Mouse (Mus musculus) neural tube, embryonic 12.5 days (tissue): ENCODE data around the gene Fbxw11. TPM values are rescaled to one million over a fixed set of nuclear protein-coding genes. Genes with fewer than 3 reads are reported as not detected.
"Not testable (repeated sequence)": the region's sequence is repeated elsewhere in the genome, so short reads cannot be mapped to it uniquely, and the experiment has no call there.

Experiments
- ATAC-seq: fragments of 200-750 bp; cut with Nextera tagmentation; 2 replicates; pipeline ENCODE4 v1.8.0; 2017; ENCODE audit warnings: low read depth, mild to moderate bottlenecking, moderate TSS enrichment, moderate library complexity; ENCODE audit not compliant: low FRiP score
- H3K27ac ChIP-seq: fragments of 300-500 bp; sonication (generic); 2 replicates; pipeline ENCODE4 v1.5.1; 2016
- H3K27me3 ChIP-seq: fragments of 300-500 bp; sonication (generic); replicated peaks from 2 replicates; pipeline ENCODE4 v1.6.1; 2016; ENCODE audit warnings: mild to moderate bottlenecking
- H3K36me3 ChIP-seq: fragments of 300-500 bp; sonication (generic); 2 replicates; pipeline ENCODE4 v1.6.1; 2016; ENCODE audit warnings: mild to moderate bottlenecking
- H3K4me1 ChIP-seq: fragments of 300-500 bp; sonication (generic); 2 replicates; pipeline ENCODE4 v1.6.1; 2016
- H3K4me2 ChIP-seq: fragments of 300-500 bp; sonication (generic); replicated peaks from 2 replicates; pipeline ENCODE4 v1.6.1; 2016; ENCODE audit warnings: mild to moderate bottlenecking
- H3K4me3 ChIP-seq: fragments of 300-500 bp; sonication (generic); 2 replicates; pipeline ENCODE4 v1.5.1; 2016
- H3K9ac ChIP-seq: fragments of 300-500 bp; sonication (generic); 2 replicates; pipeline ENCODE4 v1.6.1; 2016; ENCODE audit warnings: mild to moderate bottlenecking
- H3K9me3 ChIP-seq: fragments of 300-500 bp; sonication (generic); 2 replicates; pipeline ENCODE4 v1.6.1; 2016; ENCODE audit warnings: mild to moderate bottlenecking
- WGBS: fragments of 180-500 bp; shearing (Covaris S2); methylation state at CpG from one replicate; pipeline ENCODE4 v1.1.7; 2016; 5-methylcytosine and 5-hydroxymethylcytosine counted together
- polyA plus RNA-seq: library from polyadenylated mRNA; unstranded; fragments of >200 nt; fragmentation: Nextera tagmentation; extraction: Ambion mirVana; gene quantifications from 2 replicates; pipeline ENCODE4 v1.2.1, GENCODE M21; 2016

The Fbxw11 gene
- polyA plus RNA-seq, 1 experiment from 2014 or later: 121 TPM

GRCm38 (mm10) chr11:32650236-32650749 is 7.8 kb downstream of the Fbxw11 start:
- no peaks in the 10 kb centered on the region for H3K36me3 ChIP-seq
- H3K9ac ChIP-seq: no peak overlapping the region
- no peak for ATAC-seq

GRCm38 (mm10) chr11:32650893-32651590 is 8.5 kb downstream of the Fbxw11 start:
- Histone ChIP-seq H3K4me2 (no peak overlapping the region), H3K27ac (no peak overlapping the region), H3K4me3 (no peak overlapping the region), H3K36me3 (no peaks in the 10 kb centered on the region), H3K27me3 (no peaks in the 10 kb centered on the region), H3K4me1 (peaks cover 4% of the 10 kb centered on the region; the same call in 1 of the 2 replicates), H3K9me3 (no peaks in the 10 kb centered on the region), H3K9ac (no peak overlapping the region)
- WGBS: 84% methylated on average over 7 of the region's 7 CpGs
- ATAC-seq: no peak

More at GRCm38 (mm10) chr11:32650236-32650749, 7.8 kb downstream of the Fbxw11 start:
- no peak overlapping the region for H3K4me3 ChIP-seq
- H3K4me1 ChIP-seq: peaks cover 4% of the 10 kb centered on the region; the same call in 1 of the 2 replicates
- H3K27ac ChIP-seq: no peak overlapping the region
- H3K9me3 ChIP-seq: no peaks in the 10 kb centered on the region
- no peak overlapping the region for H3K4me2 ChIP-seq
- no peaks in the 10 kb centered on the region for H3K27me3 ChIP-seq

- Histone ChIP-seq H3K27me3 (no peaks in the 10 kb centered on the region), H3K36me3 (no peaks in the 10 kb centered on the region), H3K27ac (no peak overlapping the region), H3K4me2 (no peak overlapping the region), H3K9ac (no peak overlapping the region), H3K4me3 (no peak overlapping the region), H3K4me1 (no peaks in the 10 kb centered on the region), H3K9me3 (no peaks in the 10 kb centered on the region)
- WGBS: 94% methylated on average over 1 of the region's 1 CpGs
- no peak for ATAC-seq
These were observed 9.2 kb downstream of the Fbxw11 start for GRCm38 (mm10) chr11:32651723-32652122.

- Histone ChIP-seq H3K9ac (no peak overlapping the region), H3K4me1 (no peaks in the 10 kb centered on the region), H3K9me3 (no peaks in the 10 kb centered on the region), H3K27ac (no peak overlapping the region), H3K4me2 (no peak overlapping the region), H3K27me3 (no peaks in the 10 kb centered on the region), H3K36me3 (no peaks in the 10 kb centered on the region), H3K4me3 (no peak overlapping the region)
- no peak for ATAC-seq
- 96% methylated on average over 1 of the region's 1 CpGs for whole genome bisulfite sequencing
These were observed 19.6 kb downstream of the Fbxw11 start for GRCm38 (mm10) chr11:32662082-32662656.

- H3K9me3 ChIP-seq: no peaks in the 10 kb centered on the region
- 96% methylated on average over 3 of the region's 3 CpGs for WGBS
- H3K27me3 ChIP-seq: no peaks in the 10 kb centered on the region
- H3K4me3 ChIP-seq: no peak overlapping the region
- H3K9ac ChIP-seq: no peak overlapping the region
- no peaks in the 10 kb centered on the region for H3K36me3 ChIP-seq
- no peaks in the 10 kb centered on the region for H3K4me1 ChIP-seq
- no peak overlapping the region for H3K4me2 ChIP-seq
- ATAC-seq: no peak
- no peak overlapping the region for H3K27ac ChIP-seq
These were observed 23.1 kb downstream of the Fbxw11 start for GRCm38 (mm10) chr11:32665639-32666038.

- Histone ChIP-seq H3K9ac (no peak overlapping the region), H3K4me3 (no peak overlapping the region)
These were observed 24.5 kb downstream of the Fbxw11 start for GRCm38 (mm10) chr11:32666983-32667382.

GRCm38 (mm10) chr11:32671480-32671879 is 29.0 kb downstream of the Fbxw11 start:
- Histone ChIP-seq H3K27ac (no peak overlapping the region), H3K4me2 (no peak overlapping the region), H3K36me3 (no peaks in the 10 kb centered on the region), H3K9ac (no peak overlapping the region), H3K4me3 (no peak overlapping the region), H3K27me3 (no peaks in the 10 kb centered on the region), H3K9me3 (no peaks in the 10 kb centered on the region), H3K4me1 (no peaks in the 10 kb centered on the region; the same call in 1 of the 2 replicates)
- WGBS: 92% methylated on average over 4 of the region's 4 CpGs
- ATAC-seq: no peak

More at GRCm38 (mm10) chr11:32666983-32667382, 24.5 kb downstream of the Fbxw11 start:
- Histone ChIP-seq H3K27ac (no peak overlapping the region), H3K27me3 (no peaks in the 10 kb centered on the region), H3K36me3 (no peaks in the 10 kb centered on the region), H3K4me2 (no peak overlapping the region), H3K9me3 (no peaks in the 10 kb centered on the region), H3K4me1 (no peaks in the 10 kb centered on the region; the same call in 1 of the 2 replicates)
- no peak for ATAC-seq

- 69% methylated on average over 3 of the region's 3 CpGs for WGBS
- H3K9ac ChIP-seq: no peak overlapping the region
- no peak overlapping the region for H3K27ac ChIP-seq
- H3K4me1 ChIP-seq: 0 out of 2 replicates have a peak, but pooled peaks cover 7% of the 10 kb centered on the region
- no peaks in the 10 kb centered on the region for H3K36me3 ChIP-seq
- no peaks in the 10 kb centered on the region for H3K9me3 ChIP-seq
- H3K4me2 ChIP-seq: no peak overlapping the region
- H3K4me3 ChIP-seq: no peak overlapping the region
- ATAC-seq: no peak
- no peaks in the 10 kb centered on the region for H3K27me3 ChIP-seq
These were observed 34.3 kb downstream of the Fbxw11 start for GRCm38 (mm10) chr11:32676777-32677176.

GRCm38 (mm10) chr11:32677811-32678210 is 35.3 kb downstream of the Fbxw11 start:
- no peaks in the 10 kb centered on the region for H3K36me3 ChIP-seq
- 0 out of 2 replicates have a peak, but pooled peaks cover 7% of the 10 kb centered on the region for H3K4me1 ChIP-seq
- no peak overlapping the region for H3K4me3 ChIP-seq
- no peaks in the 10 kb centered on the region for H3K27me3 ChIP-seq
- no peak for ATAC-seq
- no peak overlapping the region for H3K27ac ChIP-seq
- H3K9me3 ChIP-seq: no peaks in the 10 kb centered on the region
- H3K9ac ChIP-seq: no peak overlapping the region
- WGBS: 89% methylated on average over 1 of the region's 1 CpGs
- no peak overlapping the region for H3K4me2 ChIP-seq

- not testable (repeated sequence) for H3K4me1 ChIP-seq, H3K27me3 ChIP-seq, H3K4me2 ChIP-seq, H3K27ac ChIP-seq, H3K4me3 ChIP-seq, H3K36me3 ChIP-seq, H3K9me3 ChIP-seq, ATAC-seq, H3K9ac ChIP-seq
- 93% methylated on average over 4 of the region's 4 CpGs for WGBS
These were observed 36.6 kb downstream of the Fbxw11 start for GRCm38 (mm10) chr11:32679091-32679490.

GRCm38 (mm10) chr11:32680014-32680413 is 37.5 kb downstream of the Fbxw11 start:
- ATAC-seq: no peak
- Histone ChIP-seq H3K4me2 (no peak overlapping the region), H3K4me3 (no peak overlapping the region), H3K9ac (no peak overlapping the region), H3K27ac (no peak overlapping the region), H3K9me3 (no peaks in the 10 kb centered on the region), H3K27me3 (no peaks in the 10 kb centered on the region), H3K36me3 (no peaks in the 10 kb centered on the region), H3K4me1 (peaks cover 7% of the 10 kb centered on the region; the same call in 1 of the 2 replicates)
- 87% methylated on average over 4 of the region's 4 CpGs for WGBS

- H3K4me1 ChIP-seq: peaks cover 7% of the 10 kb centered on the region; the same call in 1 of the 2 replicates
- no peak for ATAC-seq
- no peak overlapping the region for H3K27ac ChIP-seq
- no peak overlapping the region for H3K4me3 ChIP-seq
- WGBS: 68% methylated on average over 3 of the region's 3 CpGs
- H3K9me3 ChIP-seq: no peaks in the 10 kb centered on the region
- no peaks in the 10 kb centered on the region for H3K36me3 ChIP-seq
- no peaks in the 10 kb centered on the region for H3K27me3 ChIP-seq
- H3K4me2 ChIP-seq: no peak overlapping the region
- H3K9ac ChIP-seq: no peak overlapping the region
These were observed 38.8 kb downstream of the Fbxw11 start for GRCm38 (mm10) chr11:32681192-32681795.
